Mouse (Mus musculus): ENCODE measurements around the gene Smco3. TPM values are rescaled to one million over a fixed set of nuclear protein-coding genes. Genes with fewer than 3 reads are reported as not detected.

The Smco3 gene
- polyA plus RNA-seq, 1 experiment from 2014 or later = not detected

- no peak overlapping the region for H3K27ac ChIP-seq (replicated peaks in 1 of 2; ENCODE audit: control insufficient read depth in 1 of 2, insufficient read depth in 1 of 2, low read depth in 2 of 2, low read length in 2 of 2)
- H3K9me3 ChIP-seq (ENCODE audit: control insufficient read depth, low read length) = no peaks in the 10 kb centered on the region
- no peak overlapping the region for H3K9ac ChIP-seq (ENCODE audit: low read length)
- WGBS = 91% methylated on average over 21 of the region's 21 CpGs
- no peak for ATAC-seq (ENCODE audit: insufficient number of reproducible peaks, insufficient read depth, low FRiP score, low read depth)
- no peaks in the 10 kb centered on the region for H3K27me3 ChIP-seq (ENCODE audit: control insufficient read depth, insufficient read depth, low read length)
- H3K4me2 ChIP-seq (ENCODE audit: low read length) = no peak overlapping the region
- no peak overlapping the region for H3K4me3 ChIP-seq (ENCODE audit: control insufficient read depth in 1 of 2, insufficient read depth in 1 of 2, low read depth in 1 of 2, low read length in 2 of 2)
- H3K4me1 ChIP-seq (ENCODE audit: control insufficient read depth in 2 of 2, insufficient read depth in 2 of 2, low read length in 2 of 2) = peaks cover 2 to 11% of the 10 kb centered on the region in 2 experiments; a peak in 3 of 4 replicates
- H3K36me3 ChIP-seq (ENCODE audit: control insufficient read depth, insufficient read depth, low read length) = peaks cover 99% of the 10 kb centered on the region
Measured at GRCm38 (mm10) chr6:136816826-136817225, 18.4 kb downstream of the Smco3 start.

- no peak overlapping the region for H3K9ac ChIP-seq (ENCODE audit: low read length)
- H3K27me3 ChIP-seq (ENCODE audit: control insufficient read depth, insufficient read depth, low read length) = no peaks in the 10 kb centered on the region
- no peaks in the 10 kb centered on the region for H3K9me3 ChIP-seq (ENCODE audit: control insufficient read depth, low read length)
- no peak for ATAC-seq (ENCODE audit: insufficient number of reproducible peaks, insufficient read depth, low FRiP score, low read depth)
- peaks cover 86% of the 10 kb centered on the region for H3K36me3 ChIP-seq (ENCODE audit: control insufficient read depth, insufficient read depth, low read length)
- 98% methylated on average over 7 of the region's 7 CpGs for WGBS
- no peak overlapping the region for H3K4me3 ChIP-seq (ENCODE audit: control insufficient read depth in 1 of 2, insufficient read depth in 1 of 2, low read depth in 1 of 2, low read length in 2 of 2)
- H3K27ac ChIP-seq (replicated peaks in 1 of 2; ENCODE audit: control insufficient read depth in 1 of 2, insufficient read depth in 1 of 2, low read depth in 2 of 2, low read length in 2 of 2) = no peak overlapping the region
- peaks cover 0 to 1% of the 10 kb centered on the region in 2 experiments; a peak in 2 of 4 replicates for H3K4me1 ChIP-seq (ENCODE audit: control insufficient read depth in 2 of 2, insufficient read depth in 2 of 2, low read length in 2 of 2)
- no peak overlapping the region for H3K4me2 ChIP-seq (ENCODE audit: low read length)
Measured at GRCm38 (mm10) chr6:136815381-136815780, 19.9 kb downstream of the Smco3 start.

DNA sequence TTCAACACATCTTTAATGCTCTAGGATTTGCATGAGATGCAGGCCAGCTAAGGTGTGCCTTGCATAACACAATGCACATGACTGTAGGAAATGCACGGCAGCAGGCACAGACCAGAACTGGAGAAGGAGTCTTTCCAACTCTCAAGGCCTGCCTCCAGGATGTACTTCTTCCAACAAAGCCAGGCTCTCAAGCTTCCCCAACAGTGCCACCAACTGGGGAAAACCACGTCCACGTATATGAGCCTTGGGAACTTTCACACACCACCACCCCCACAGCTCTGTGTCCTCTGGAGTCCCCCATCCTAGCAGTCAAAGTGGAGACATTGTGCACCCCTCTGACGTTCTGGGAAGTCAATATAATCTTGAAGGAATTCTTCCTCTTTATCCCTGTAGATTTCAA, 22.1 kb downstream of the Smco3 start:
- Histone ChIP-seq H3K9ac (ENCODE audit: low read length) (no peak overlapping the region), H3K36me3 (ENCODE audit: control insufficient read depth, insufficient read depth, low read length) (peaks cover 64% of the 10 kb centered on the region), H3K4me2 (ENCODE audit: low read length) (no peak overlapping the region), H3K4me1 (ENCODE audit: control insufficient read depth in 2 of 2, insufficient read depth in 2 of 2, low read length in 2 of 2) (peaks cover 7 to 10% of the 10 kb centered on the region in 2 experiments; a peak in 3 of 4 replicates), H3K27ac (replicated peaks in 1 of 2; ENCODE audit: control insufficient read depth in 1 of 2, insufficient read depth in 1 of 2, low read depth in 2 of 2, low read length in 2 of 2) (no peak overlapping the region), H3K27me3 (ENCODE audit: control insufficient read depth, insufficient read depth, low read length) (no peaks in the 10 kb centered on the region), H3K4me3 (ENCODE audit: control insufficient read depth in 1 of 2, insufficient read depth in 1 of 2, low read depth in 1 of 2, low read length in 2 of 2) (no peak overlapping the region), H3K9me3 (ENCODE audit: control insufficient read depth, low read length) (no peaks in the 10 kb centered on the region)
- 33% methylated on average over 4 of the region's 4 CpGs for whole genome bisulfite sequencing
- ATAC-seq (ENCODE audit: insufficient number of reproducible peaks, insufficient read depth, low FRiP score, low read depth) = no peak

- Histone ChIP-seq H3K27ac (replicated peaks in 1 of 2; ENCODE audit: control insufficient read depth in 1 of 2, insufficient read depth in 1 of 2, low read depth in 2 of 2, low read length in 2 of 2) (no peak overlapping the region), H3K4me3 (ENCODE audit: control insufficient read depth in 1 of 2, insufficient read depth in 1 of 2, low read depth in 1 of 2, low read length in 2 of 2) (no peak overlapping the region), H3K4me1 (ENCODE audit: control insufficient read depth in 2 of 2, insufficient read depth in 2 of 2, low read length in 2 of 2) (peaks cover 7 to 10% of the 10 kb centered on the region in 2 experiments; a peak in 3 of 4 replicates), H3K36me3 (ENCODE audit: control insufficient read depth, insufficient read depth, low read length) (peaks cover 44% of the 10 kb centered on the region), H3K9ac (ENCODE audit: low read length) (no peak overlapping the region), H3K9me3 (ENCODE audit: control insufficient read depth, low read length) (no peaks in the 10 kb centered on the region), H3K4me2 (ENCODE audit: low read length) (no peak overlapping the region), H3K27me3 (ENCODE audit: control insufficient read depth, insufficient read depth, low read length) (no peaks in the 10 kb centered on the region)
- no peak for ATAC-seq (ENCODE audit: insufficient number of reproducible peaks, insufficient read depth, low FRiP score, low read depth)
- WGBS = 86% methylated on average over 10 of the region's 10 CpGs
Measured at GRCm38 (mm10) chr6:136811196-136811595, 24.1 kb downstream of the Smco3 start.

DNA sequence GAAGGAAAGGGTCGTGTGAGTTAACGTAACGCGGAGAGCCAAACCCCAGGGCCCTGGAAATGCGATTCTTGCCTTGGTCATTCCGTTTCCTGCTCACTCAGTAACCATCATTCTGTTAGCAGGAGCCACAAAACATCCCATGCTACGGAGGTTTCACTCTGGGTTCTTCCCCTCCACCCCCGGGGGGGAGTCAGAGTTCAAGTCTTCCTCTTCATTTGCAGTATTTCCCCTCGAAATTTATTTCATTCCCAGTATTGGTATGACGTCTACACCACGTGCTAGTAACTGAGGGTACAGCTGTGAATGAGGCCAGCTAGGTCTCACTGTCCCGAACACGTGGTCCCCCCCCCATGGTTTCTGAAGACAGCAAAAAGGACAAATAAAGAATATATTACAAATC, 25.6 kb downstream of the Smco3 start:
- Histone ChIP-seq H3K36me3 (ENCODE audit: control insufficient read depth, insufficient read depth, low read length) (peaks cover 30% of the 10 kb centered on the region), H3K4me2 (ENCODE audit: low read length) (peak overlapping the region; percentile 91), H3K4me3 (ENCODE audit: control insufficient read depth in 1 of 2, insufficient read depth in 1 of 2, low read depth in 1 of 2, low read length in 2 of 2) (peak overlapping the region; percentile 6 to 77; a peak in 3 of 4 replicates), H3K27me3 (ENCODE audit: control insufficient read depth, insufficient read depth, low read length) (no peaks in the 10 kb centered on the region), H3K9me3 (ENCODE audit: control insufficient read depth, low read length) (no peaks in the 10 kb centered on the region), H3K4me1 (ENCODE audit: control insufficient read depth in 2 of 2, insufficient read depth in 2 of 2, low read length in 2 of 2) (peaks cover 7 to 14% of the 10 kb centered on the region in 2 experiments), H3K9ac (ENCODE audit: low read length) (no peak overlapping the region; the same call in 1 of the 2 replicates), H3K27ac (replicated peaks in 1 of 2; ENCODE audit: control insufficient read depth in 1 of 2, insufficient read depth in 1 of 2, low read depth in 2 of 2, low read length in 2 of 2) (no peak overlapping the region)
- no peak for ATAC-seq (ENCODE audit: insufficient number of reproducible peaks, insufficient read depth, low FRiP score, low read depth)
- WGBS = 66% methylated on average over 13 of the region's 13 CpGs

GRCm38 (mm10) chr6:136809077-136809476, 26.2 kb downstream of the Smco3 start:
- peaks cover 24% of the 10 kb centered on the region for H3K36me3 ChIP-seq (ENCODE audit: control insufficient read depth, insufficient read depth, low read length)
- H3K9ac ChIP-seq (ENCODE audit: low read length) = peak overlapping the region; percentile 78
- peak overlapping the region; percentile 77 to 90 for H3K4me3 ChIP-seq (ENCODE audit: control insufficient read depth in 1 of 2, insufficient read depth in 1 of 2, low read depth in 1 of 2, low read length in 2 of 2)
- ATAC-seq (ENCODE audit: insufficient number of reproducible peaks, insufficient read depth, low FRiP score, low read depth) = no peak
- H3K27ac ChIP-seq (replicated peaks in 1 of 2; ENCODE audit: control insufficient read depth in 1 of 2, insufficient read depth in 1 of 2, low read depth in 2 of 2, low read length in 2 of 2) = no peak overlapping the region
- H3K4me2 ChIP-seq (ENCODE audit: low read length) = peak overlapping the region; percentile 91
- H3K9me3 ChIP-seq (ENCODE audit: control insufficient read depth, low read length) = no peaks in the 10 kb centered on the region
- peaks cover 7 to 14% of the 10 kb centered on the region in 2 experiments for H3K4me1 ChIP-seq (ENCODE audit: control insufficient read depth in 2 of 2, insufficient read depth in 2 of 2, low read length in 2 of 2)
- no peaks in the 10 kb centered on the region for H3K27me3 ChIP-seq (ENCODE audit: control insufficient read depth, insufficient read depth, low read length)
- 23% methylated on average over 14 of the region's 14 CpGs for WGBS

DNA sequence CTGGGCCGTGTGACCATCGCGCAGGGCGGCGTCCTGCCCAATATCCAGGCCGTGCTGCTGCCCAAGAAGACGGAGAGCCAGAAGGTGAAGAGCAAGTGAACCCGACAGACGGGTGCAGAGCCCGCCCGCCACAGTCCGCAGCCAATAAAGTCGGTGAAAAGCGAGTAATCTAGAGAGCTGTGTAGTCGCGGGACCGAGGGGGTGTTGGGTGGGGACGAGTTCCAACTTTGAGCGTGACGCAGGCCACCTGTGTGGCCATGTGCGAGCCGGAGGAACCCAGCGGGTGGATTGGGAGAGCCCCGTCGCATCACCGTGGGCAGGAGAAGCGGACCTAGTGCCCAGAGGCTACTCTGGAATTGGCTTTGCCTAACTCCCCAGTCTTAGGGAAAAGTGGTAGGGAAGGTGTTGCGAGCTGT, 26.6 kb downstream of the Smco3 start:
- Histone ChIP-seq H3K4me3 (ENCODE audit: control insufficient read depth in 1 of 2, insufficient read depth in 1 of 2, low read depth in 1 of 2, low read length in 2 of 2) (peak overlapping the region; percentile 77 to 90), H3K9ac (ENCODE audit: low read length) (peak overlapping the region; percentile 78), H3K9me3 (ENCODE audit: control insufficient read depth, low read length) (no peaks in the 10 kb centered on the region), H3K4me2 (ENCODE audit: low read length) (peak overlapping the region; percentile 91), H3K27ac (replicated peaks in 1 of 2; ENCODE audit: control insufficient read depth in 1 of 2, insufficient read depth in 1 of 2, low read depth in 2 of 2, low read length in 2 of 2) (peak overlapping the region in 1 of 2 experiments; percentile 33; a peak in 1 of 4 replicates), H3K36me3 (ENCODE audit: control insufficient read depth, insufficient read depth, low read length) (peaks cover 20% of the 10 kb centered on the region), H3K4me1 (ENCODE audit: control insufficient read depth in 2 of 2, insufficient read depth in 2 of 2, low read length in 2 of 2) (peaks cover 7 to 14% of the 10 kb centered on the region in 2 experiments), H3K27me3 (ENCODE audit: control insufficient read depth, insufficient read depth, low read length) (no peaks in the 10 kb centered on the region)
- under 1% methylated on average over 28 of the region's 28 CpGs for WGBS
- peak; percentile 5; the same call in 1 of the 2 replicates for ATAC-seq (ENCODE audit: insufficient number of reproducible peaks, insufficient read depth, low FRiP score, low read depth)

GRCm38 (mm10) chr6:136808014-136808417, 27.2 kb downstream of the Smco3 start, which contains the start of gene H2afj:
Gene H2afj (plus strand): TSS chr6:136808244.
- H3K4me1 ChIP-seq (ENCODE audit: control insufficient read depth in 2 of 2, insufficient read depth in 2 of 2, low read length in 2 of 2) = peaks cover 7 to 18% of the 10 kb centered on the region in 2 experiments
- H3K9ac ChIP-seq (ENCODE audit: low read length) = peak within 1 kb of the TSS; percentile 78
- H3K27ac ChIP-seq (replicated peaks in 1 of 2; ENCODE audit: control insufficient read depth in 1 of 2, insufficient read depth in 1 of 2, low read depth in 2 of 2, low read length in 2 of 2) = peak within 1 kb of the TSS; percentile 52 to 71; a peak in 3 of 4 replicates
- no peaks in the 10 kb centered on the region for H3K9me3 ChIP-seq (ENCODE audit: control insufficient read depth, low read length)
- ATAC-seq (ENCODE audit: insufficient number of reproducible peaks, insufficient read depth, low FRiP score, low read depth) = peak; percentile 88
- WGBS = under 1% methylated on average over 34 of the region's 34 CpGs
- H3K4me3 ChIP-seq (ENCODE audit: control insufficient read depth in 1 of 2, insufficient read depth in 1 of 2, low read depth in 1 of 2, low read length in 2 of 2) = peak within 1 kb of the TSS; percentile 77 to 90
- peak within 1 kb of the TSS; percentile 91 for H3K4me2 ChIP-seq (ENCODE audit: low read length)
- H3K36me3 ChIP-seq (ENCODE audit: control insufficient read depth, insufficient read depth, low read length) = peaks cover 13% of the 10 kb centered on the region
- no peaks in the 10 kb centered on the region for H3K27me3 ChIP-seq (ENCODE audit: control insufficient read depth, insufficient read depth, low read length)

Measured in heart, embryonic 14.5 days (tissue).